Mouse (Mus musculus) cerebellum, adult 2 months (tissue): ENCODE data around the gene Nod1. TPM values are rescaled to one million over a fixed set of nuclear protein-coding genes. Genes with fewer than 3 reads are reported as not detected.

Experiments
- DNase-seq, 2 experiments: peaks; one replicate each; pipeline ENCODE4 v3.0.0; 2021
- H3K27ac ChIP-seq: fragments of 200-500 bp; 2 replicates; pipeline ENCODE4 v1.5.1; 2012; ENCODE audit warnings: low read length, control low read depth, inconsistent platforms; ENCODE audit not compliant: insufficient read depth
- H3K27me3 ChIP-seq: fragments of 200-500 bp; 2 replicates; pipeline ENCODE4 v1.6.1; 2012; ENCODE audit warnings: inconsistent platforms, mild to moderate bottlenecking, low read length, moderate library complexity; ENCODE audit not compliant: control insufficient read depth, insufficient read depth
- H3K4me1 ChIP-seq: fragments of 200-500 bp; 2 replicates; pipeline ENCODE4 v1.6.1; 2011; ENCODE audit warnings: low read length; ENCODE audit not compliant: control insufficient read depth, insufficient read depth
- H3K4me3 ChIP-seq: fragments of 200-500 bp; replicated peaks from 2 replicates; pipeline ENCODE3; 2011; ENCODE audit warnings: mild to moderate bottlenecking, low read depth, low read length, control low read depth; ENCODE audit not compliant: insufficient read depth
- CTCF ChIP-seq: fragments of 200-500 bp; IDR thresholded peaks from 2 replicates; pipeline ENCODE4 v1.5.1; 2011; ENCODE audit warnings: low read depth, mild to moderate bottlenecking, control low read depth, low read length, moderate library complexity, borderline replicate concordance; ENCODE audit not compliant: insufficient read depth
- POLR2A ChIP-seq: fragments of 200-500 bp; IDR thresholded peaks from 2 replicates; pipeline ENCODE4 v1.6.1; 2011; ENCODE audit warnings: low read length, control low read depth, borderline replicate concordance; ENCODE audit not compliant: insufficient read depth
- WGBS: fragments of 180-500 bp; shearing (Covaris S2); methylation state at CpG from one replicate; pipeline ENCODE4 v1.1.7; 2018; 5-methylcytosine and 5-hydroxymethylcytosine counted together
- polyA plus RNA-seq: library from polyadenylated mRNA; depleted of rRNA; stranded (reverse); fragments of >200 nt; gene quantifications from 2 replicates; pipeline ENCODE4 v1.2.3, GENCODE M21; 2012

Nod1 gene
- polyA plus RNA-seq, 1 experiment: 8.0 TPM

GRCm38 (mm10) chr6:54933216-54933615, 39.2 kb downstream of the Nod1 start:
- Histone ChIP-seq H3K4me3 (no peak overlapping the region), H3K4me1 (no peaks in the 10 kb centered on the region), H3K27me3 (no peaks in the 10 kb centered on the region), H3K27ac (no peak overlapping the region)
- 75% methylated on average over 5 of the region's 5 CpGs for WGBS
- no peak for DNase-seq
- TF ChIP-seq POLR2A (no peak), CTCF (no peak)

- H3K27ac ChIP-seq: no peak overlapping the region
- no peak for DNase-seq
- H3K4me1 ChIP-seq: no peaks in the 10 kb centered on the region
- 88% methylated on average over 12 of the region's 12 CpGs for WGBS
- no peaks in the 10 kb centered on the region for H3K27me3 ChIP-seq
- TF ChIP-seq CTCF (no peak), POLR2A (no peak)
- H3K4me3 ChIP-seq: no peak overlapping the region
These were observed 39.9 kb downstream of the Nod1 start for GRCm38 (mm10) chr6:54932526-54932925.

- WGBS: 91% methylated on average over 4 of the region's 4 CpGs
- Histone ChIP-seq H3K27ac (no peak overlapping the region), H3K4me3 (no peak overlapping the region), H3K4me1 (no peaks in the 10 kb centered on the region), H3K27me3 (no peaks in the 10 kb centered on the region)
- no peak for TF ChIP-seq POLR2A
- TF ChIP-seq CTCF: no peak
- DNase-seq: no peak
These were observed 40.8 kb downstream of the Nod1 start for GRCm38 (mm10) chr6:54931641-54932040.

- no peak overlapping the region for H3K4me3 ChIP-seq
- TF ChIP-seq POLR2A (no peak), CTCF (no peak)
- H3K4me1 ChIP-seq: no peaks in the 10 kb centered on the region
- no peak for DNase-seq
- H3K27ac ChIP-seq: no peak overlapping the region
- no peaks in the 10 kb centered on the region for H3K27me3 ChIP-seq
- 62% methylated on average over 6 of the region's 6 CpGs for WGBS
These were observed 44.5 kb downstream of the Nod1 start for GRCm38 (mm10) chr6:54927946-54928345.

DNA sequence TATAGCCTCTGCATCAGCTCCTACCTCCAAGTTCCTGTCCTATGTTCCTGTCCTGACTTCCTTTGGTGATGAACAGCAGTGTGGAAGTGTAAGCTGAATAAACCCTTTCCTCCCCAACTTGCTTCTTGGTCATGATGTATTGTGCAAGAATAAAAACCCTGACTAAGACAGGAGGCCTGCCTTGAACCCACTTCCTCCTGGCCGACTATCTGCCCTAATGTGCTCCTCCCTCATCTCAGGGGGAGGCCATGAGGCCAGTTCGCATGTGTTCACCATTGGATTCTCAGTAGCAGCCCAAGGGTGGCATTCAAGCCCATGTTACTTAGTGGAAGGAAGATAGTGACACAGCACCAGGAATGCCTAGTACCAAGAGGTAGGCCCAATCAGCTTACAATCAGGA, 45.5 kb downstream of the Nod1 start:
- no peaks in the 10 kb centered on the region for H3K4me1 ChIP-seq
- TF ChIP-seq CTCF: no peak
- TF ChIP-seq POLR2A: no peak
- H3K4me3 ChIP-seq: no peak overlapping the region
- no peak overlapping the region for H3K27ac ChIP-seq
- no peaks in the 10 kb centered on the region for H3K27me3 ChIP-seq
- no peak for DNase-seq
- WGBS: 71% methylated on average over 2 of the region's 2 CpGs

GRCm38 (mm10) chr6:54925736-54926440, 46.5 kb downstream of the Nod1 start:
- Histone ChIP-seq H3K27ac (no peak overlapping the region; the same call in 1 of the 2 replicates), H3K27me3 (no peaks in the 10 kb centered on the region), H3K4me1 (no peaks in the 10 kb centered on the region), H3K4me3 (no peak overlapping the region)
- DNase-seq: no peak
- TF ChIP-seq POLR2A (no peak), CTCF (no peak)
- 83% methylated on average over 7 of the region's 7 CpGs for WGBS

GRCm38 (mm10) chr6:54924538-54924937, 47.9 kb downstream of the Nod1 start:
- no peaks in the 10 kb centered on the region for H3K27me3 ChIP-seq
- H3K4me1 ChIP-seq: no peaks in the 10 kb centered on the region
- H3K4me3 ChIP-seq: no peak overlapping the region
- TF ChIP-seq CTCF (no peak), POLR2A (no peak)
- 91% methylated on average over 16 of the region's 16 CpGs for WGBS
- DNase-seq: no peak
- H3K27ac ChIP-seq: no peak overlapping the region

DNA sequence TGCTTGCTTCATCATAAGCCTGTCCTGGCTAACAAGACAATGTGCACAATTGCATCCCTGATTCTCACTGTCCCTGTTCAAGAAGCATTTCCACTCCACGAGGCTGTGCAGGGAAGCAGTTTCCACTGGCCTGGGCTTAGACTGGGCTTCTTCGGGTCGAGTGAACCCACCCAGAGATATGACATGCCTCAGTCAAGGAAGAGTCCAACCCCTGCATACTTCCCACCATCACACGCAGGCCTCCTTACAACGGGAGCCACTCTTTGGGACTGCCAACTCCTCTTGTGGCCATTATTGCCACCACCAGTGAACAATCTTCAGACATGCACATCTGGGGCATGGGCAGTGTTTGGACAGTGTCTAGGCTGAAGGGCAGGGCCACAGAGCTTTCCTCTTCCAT, 53.9 kb downstream of the Nod1 start:
- 85% methylated on average over 5 of the region's 5 CpGs for WGBS
- H3K4me3 ChIP-seq: no peak overlapping the region

More for the DNA sequence above, 53.9 kb downstream of the Nod1 start:
- DNase-seq: no peak
- Histone ChIP-seq H3K27ac (no peak overlapping the region), H3K27me3 (no peaks in the 10 kb centered on the region), H3K4me1 (no peaks in the 10 kb centered on the region)
- TF ChIP-seq POLR2A (no peak), CTCF (no peak)
